Mouse (Mus musculus): ENCODE results near the gene Trpc1. TPM values are rescaled to one million over a fixed set of nuclear protein-coding genes. Genes with fewer than 3 reads are reported as not detected.

Trpc1 gene
- polyA plus RNA-seq, 2 experiments, result 0.45 to 0.52 TPM

DNA sequence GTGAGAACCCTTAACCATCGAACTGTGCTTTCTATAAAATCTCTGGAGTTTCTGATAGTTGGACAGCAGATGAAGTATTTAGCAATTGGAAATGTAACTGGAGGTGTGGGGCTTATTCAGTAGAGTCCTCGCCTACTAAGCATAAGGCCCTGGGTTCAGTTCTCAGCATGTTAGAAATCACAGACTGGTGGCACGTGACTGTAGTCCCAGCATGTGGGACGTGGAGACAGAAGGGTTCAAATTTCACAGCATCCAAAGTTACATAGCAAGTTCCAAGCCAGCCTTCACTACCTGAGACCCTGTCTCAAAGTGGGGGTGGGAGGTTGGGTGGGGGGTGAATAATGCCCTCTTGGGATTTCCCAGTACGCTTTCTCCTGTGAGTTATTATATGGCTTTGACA is 81.9 kb downstream of the Trpc1 start:
- TF ChIP-seq EP300 (IDR thresholded peaks at IDR 0.05; ENCODE audit: low read depth) (no peak), CTCF (IDR thresholded peaks at IDR 0.05; ENCODE audit: low read depth) (no peak)
- H3K9me3 ChIP-seq (ENCODE audit: control insufficient read depth, low read length), result no peaks in the 10 kb centered on the region
- no peaks in the 10 kb centered on the region for H3K27me3 ChIP-seq (ENCODE audit: control insufficient read depth, insufficient read depth, low read length)
- H3K9ac ChIP-seq (replicated peaks), result no peak overlapping the region
- WGBS (ENCODE audit: insufficient replicate concordance), result 52% methylated on average over 5 of the region's 5 CpGs
- H3K27ac ChIP-seq, result no peak overlapping the region
- no peak for ATAC-seq (ENCODE audit: insufficient read depth)
- no peak overlapping the region for H3K4me2 ChIP-seq (ENCODE audit: low read depth)
- no peaks in the 10 kb centered on the region for H3K4me1 ChIP-seq (replicated peaks; ENCODE audit: control insufficient read depth in 2 of 2, insufficient read depth in 2 of 2, low read length in 1 of 2)
- H3K36me3 ChIP-seq (replicated peaks; ENCODE audit: control insufficient read depth, insufficient read depth, low read depth), result no peaks in the 10 kb centered on the region
- no peak overlapping the region for H3K4me3 ChIP-seq (ENCODE audit: insufficient read depth in 1 of 2, low read depth in 2 of 2, low read length in 2 of 2)
- DNase-seq (ENCODE audit: low read depth in 3 of 3, low spot score in 3 of 3), result no peak

DNA sequence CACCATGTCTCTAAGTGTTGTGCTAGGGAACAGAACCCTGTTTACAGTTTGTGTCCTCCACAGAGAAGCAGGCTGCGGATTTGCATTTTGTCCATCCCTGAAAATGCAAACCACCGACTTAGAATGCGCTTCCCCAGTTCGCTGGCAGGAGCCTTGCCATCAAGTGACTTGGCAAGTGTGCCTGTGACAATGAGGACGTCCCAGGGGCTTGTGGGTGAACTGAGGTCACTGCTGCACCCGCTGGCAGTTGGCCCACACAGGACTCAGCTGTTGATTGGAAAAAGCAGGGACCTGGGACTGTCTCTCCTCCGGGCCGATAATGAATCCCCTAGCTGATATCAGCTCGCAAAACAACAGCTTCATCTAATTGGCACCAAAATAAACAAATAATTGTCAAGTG is 82.3 kb downstream of the Trpc1 start:
- H3K4me2 ChIP-seq (ENCODE audit: low read depth), result no peak overlapping the region
- ATAC-seq (ENCODE audit: insufficient read depth) (no peak), DNase-seq (ENCODE audit: low read depth in 3 of 3, low spot score in 3 of 3) (no peak)
- H3K9ac ChIP-seq (replicated peaks), result no peak overlapping the region
- WGBS (ENCODE audit: insufficient replicate concordance), result 53% methylated on average over 9 of the region's 9 CpGs
- no peaks in the 10 kb centered on the region for H3K27me3 ChIP-seq (ENCODE audit: control insufficient read depth, insufficient read depth, low read length)
- no peak overlapping the region for H3K4me3 ChIP-seq (ENCODE audit: insufficient read depth in 1 of 2, low read depth in 2 of 2, low read length in 2 of 2)
- no peaks in the 10 kb centered on the region for H3K36me3 ChIP-seq (replicated peaks; ENCODE audit: control insufficient read depth, insufficient read depth, low read depth)
- H3K9me3 ChIP-seq (ENCODE audit: control insufficient read depth, low read length), result no peaks in the 10 kb centered on the region
- no peaks in the 10 kb centered on the region for H3K4me1 ChIP-seq (replicated peaks; ENCODE audit: control insufficient read depth in 2 of 2, insufficient read depth in 2 of 2, low read length in 1 of 2)
- H3K27ac ChIP-seq, result no peak overlapping the region
- TF ChIP-seq CTCF (IDR thresholded peaks at IDR 0.05; ENCODE audit: low read depth) (no peak), EP300 (IDR thresholded peaks at IDR 0.05; ENCODE audit: low read depth) (no peak)

DNA sequence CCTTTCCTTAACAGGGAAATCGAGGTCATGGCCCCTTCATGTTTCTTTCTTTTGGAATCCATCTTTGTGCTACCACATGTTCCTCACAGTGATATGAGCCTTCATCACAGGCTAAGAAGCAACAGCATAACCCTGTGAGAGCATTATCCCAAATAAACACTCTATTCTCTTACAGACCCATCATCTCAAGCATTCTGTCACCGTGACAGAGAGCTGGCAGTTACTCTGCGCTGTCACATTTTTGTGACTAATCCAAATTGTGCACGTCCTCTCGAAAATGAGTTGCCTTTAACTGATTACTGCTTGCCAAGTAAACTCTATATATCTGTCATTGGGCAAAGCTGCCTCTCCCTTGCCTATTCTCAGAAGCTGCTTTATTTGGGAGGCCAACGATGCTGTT is 84.3 kb downstream of the Trpc1 start:
- no peak overlapping the region for H3K4me2 ChIP-seq (ENCODE audit: low read depth)
- H3K4me3 ChIP-seq (ENCODE audit: insufficient read depth in 1 of 2, low read depth in 2 of 2, low read length in 2 of 2), result no peak overlapping the region
- no peak overlapping the region for H3K27ac ChIP-seq
- H3K4me1 ChIP-seq (replicated peaks; ENCODE audit: control insufficient read depth in 2 of 2, insufficient read depth in 2 of 2, low read length in 1 of 2), result no peaks in the 10 kb centered on the region
- no peak overlapping the region for H3K9ac ChIP-seq (replicated peaks)
- 74% methylated on average over 6 of the region's 6 CpGs for WGBS (ENCODE audit: insufficient replicate concordance)
- TF ChIP-seq CTCF (IDR thresholded peaks at IDR 0.05; ENCODE audit: low read depth) (no peak), EP300 (IDR thresholded peaks at IDR 0.05; ENCODE audit: low read depth) (no peak)
- no peaks in the 10 kb centered on the region for H3K36me3 ChIP-seq (replicated peaks; ENCODE audit: control insufficient read depth, insufficient read depth, low read depth)
- no peaks in the 10 kb centered on the region for H3K9me3 ChIP-seq (ENCODE audit: control insufficient read depth, low read length)
- DNase-seq (ENCODE audit: low read depth in 3 of 3, low spot score in 3 of 3) (no peak), ATAC-seq (ENCODE audit: insufficient read depth) (no peak)
- H3K27me3 ChIP-seq (ENCODE audit: control insufficient read depth, insufficient read depth, low read length), result no peaks in the 10 kb centered on the region

DNA sequence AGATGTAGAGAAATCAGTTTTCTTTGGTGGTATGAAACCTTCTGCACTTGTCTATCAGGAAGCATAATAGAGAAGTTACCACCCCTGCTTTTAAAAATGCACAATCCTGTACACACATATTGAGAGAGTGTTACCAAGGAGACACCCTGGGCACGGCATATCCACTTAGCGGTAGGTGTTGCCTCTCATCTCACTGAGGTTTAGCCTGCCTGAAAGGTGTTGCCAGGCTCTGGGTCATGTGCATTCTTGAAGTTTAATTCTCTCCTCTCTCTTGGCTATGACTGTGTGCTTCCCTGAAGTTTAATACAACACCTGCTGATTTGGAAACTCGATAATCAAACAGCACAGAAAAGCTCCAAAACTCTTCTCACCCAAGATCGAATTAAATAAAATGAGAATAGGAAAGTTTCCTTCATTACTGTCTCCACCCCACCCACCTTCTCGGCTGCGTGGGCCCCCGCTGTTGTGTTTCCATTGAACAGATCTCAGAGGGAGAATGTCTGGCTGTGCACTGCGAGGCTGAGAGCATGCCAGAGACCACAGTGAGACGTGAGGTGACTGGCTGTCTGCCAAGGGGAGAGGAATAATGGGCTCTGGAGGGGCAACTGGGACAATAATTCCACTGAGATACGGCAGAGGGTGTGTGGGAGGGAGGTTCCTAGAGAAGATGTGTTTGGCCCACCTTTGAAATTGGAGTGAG is 85.7 kb downstream of the Trpc1 start:
- H3K27me3 ChIP-seq (ENCODE audit: control insufficient read depth, insufficient read depth, low read length), result no peaks in the 10 kb centered on the region
- TF ChIP-seq EP300 (IDR thresholded peaks at IDR 0.05; ENCODE audit: low read depth) (no peak), CTCF (IDR thresholded peaks at IDR 0.05; ENCODE audit: low read depth) (no peak)
- WGBS (ENCODE audit: insufficient replicate concordance), result 61% methylated on average over 10 of the region's 10 CpGs
- DNase-seq (ENCODE audit: low read depth in 3 of 3, low spot score in 3 of 3), result no peak
- H3K4me1 ChIP-seq (replicated peaks; ENCODE audit: control insufficient read depth in 2 of 2, insufficient read depth in 2 of 2, low read length in 1 of 2), result no peaks in the 10 kb centered on the region
- no peak overlapping the region for H3K9ac ChIP-seq (replicated peaks)
- no peak overlapping the region for H3K4me3 ChIP-seq (ENCODE audit: insufficient read depth in 1 of 2, low read depth in 2 of 2, low read length in 2 of 2)
- no peak overlapping the region for H3K27ac ChIP-seq
- no peak for ATAC-seq (ENCODE audit: insufficient read depth)
- no peaks in the 10 kb centered on the region for H3K9me3 ChIP-seq (ENCODE audit: control insufficient read depth, low read length)
- no peak overlapping the region for H3K4me2 ChIP-seq (ENCODE audit: low read depth)
- no peaks in the 10 kb centered on the region for H3K36me3 ChIP-seq (replicated peaks; ENCODE audit: control insufficient read depth, insufficient read depth, low read depth)

DNA sequence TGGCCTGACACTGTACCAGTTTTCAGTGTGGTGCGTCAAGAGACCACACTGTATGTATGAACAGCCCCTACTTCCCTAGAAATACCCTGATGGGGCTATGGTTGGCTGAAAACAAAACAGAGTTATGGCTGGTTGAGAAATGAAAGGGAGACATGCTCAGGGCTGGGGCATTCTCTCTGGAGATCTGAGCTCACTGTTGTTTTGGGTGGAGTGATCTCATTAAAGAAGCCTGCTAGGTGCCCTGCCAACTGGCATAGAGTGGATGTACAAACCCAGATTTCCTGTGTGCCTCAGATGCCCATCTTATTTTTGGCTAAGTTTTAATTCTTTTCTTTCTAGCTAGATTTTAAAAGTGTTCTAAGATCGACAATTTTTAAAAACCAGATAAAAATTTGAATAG is 92.2 kb downstream of the Trpc1 start:
- no peaks in the 10 kb centered on the region for H3K36me3 ChIP-seq (replicated peaks; ENCODE audit: control insufficient read depth, insufficient read depth, low read depth)
- H3K4me2 ChIP-seq (ENCODE audit: low read depth), result no peak overlapping the region
- no peaks in the 10 kb centered on the region for H3K27me3 ChIP-seq (ENCODE audit: control insufficient read depth, insufficient read depth, low read length)
- no peak overlapping the region for H3K4me3 ChIP-seq (ENCODE audit: insufficient read depth in 1 of 2, low read depth in 2 of 2, low read length in 2 of 2)
- ATAC-seq (ENCODE audit: insufficient read depth) (no peak), DNase-seq (ENCODE audit: low read depth in 3 of 3, low spot score in 3 of 3) (no peak)
- H3K27ac ChIP-seq, result no peak overlapping the region
- no peaks in the 10 kb centered on the region for H3K4me1 ChIP-seq (replicated peaks; ENCODE audit: control insufficient read depth in 2 of 2, insufficient read depth in 2 of 2, low read length in 1 of 2)
- TF ChIP-seq CTCF (IDR thresholded peaks at IDR 0.05; ENCODE audit: low read depth), result no peak
- no peak for TF ChIP-seq EP300 (IDR thresholded peaks at IDR 0.05; ENCODE audit: low read depth)
- no peak overlapping the region for H3K9ac ChIP-seq (replicated peaks)
- H3K9me3 ChIP-seq (ENCODE audit: control insufficient read depth, low read length), result no peaks in the 10 kb centered on the region
- 45% methylated on average over 2 of the region's 2 CpGs for WGBS (ENCODE audit: insufficient replicate concordance)

Other genes with a start within 250 kb of the Trpc1 start
- 5.5 and 12.4 TPM in 2 replicates for gene U2surp, start 238.4 kb downstream of the Trpc1 start, polyA plus RNA-seq (2012; rRNA removed)
- gene U2surp, start 238.4 kb downstream of the Trpc1 start, polyA plus RNA-seq (2014; fragmentation: Nextera tagmentation; extraction: Ambion mirVana), result 57.4 and 67.2 TPM in 2 replicates
- gene Paqr9, start 190.7 kb downstream of the Trpc1 start, polyA plus RNA-seq (2012; rRNA removed), result 11.9 and 12.2 TPM in 2 replicates
- gene Paqr9, start 190.7 kb downstream of the Trpc1 start, polyA plus RNA-seq (2014; fragmentation: Nextera tagmentation; extraction: Ambion mirVana), result 7.5 and 10.7 TPM in 2 replicates
- 0.57 and 1.4 TPM in 2 replicates for gene Pcolce2, start 112.8 kb downstream of the Trpc1 start, polyA plus RNA-seq (2012; rRNA removed)
- 6.7 and 6.9 TPM in 2 replicates for gene Pcolce2, start 112.8 kb downstream of the Trpc1 start, polyA plus RNA-seq (2014; fragmentation: Nextera tagmentation; extraction: Ambion mirVana)
- 2.3 and 3.2 TPM in 2 replicates for gene Pls1, start 94.9 kb upstream of the Trpc1 start, polyA plus RNA-seq (2012; rRNA removed)
- 11.0 and 12.2 TPM in 2 replicates for gene Pls1, start 94.9 kb upstream of the Trpc1 start, polyA plus RNA-seq (2014; fragmentation: Nextera tagmentation; extraction: Ambion mirVana)
- 2.3 and 3.6 TPM in 2 replicates for gene Atr, start 107.2 kb upstream of the Trpc1 start, polyA plus RNA-seq (2012; rRNA removed)
- 3.6 and 4.3 TPM in 2 replicates for gene Atr, start 107.2 kb upstream of the Trpc1 start, polyA plus RNA-seq (2014; fragmentation: Nextera tagmentation; extraction: Ambion mirVana)
- 2.5 and 3.2 TPM in 2 replicates for gene Xrn1, start 204.4 kb upstream of the Trpc1 start, polyA plus RNA-seq (2012; rRNA removed)
- gene Xrn1, start 204.4 kb upstream of the Trpc1 start, polyA plus RNA-seq (2014; fragmentation: Nextera tagmentation; extraction: Ambion mirVana), result 4.5 and 5.3 TPM in 2 replicates